Mouse (Mus musculus) A20 (cell line): Measurements from ENCODE around the gene Dglucy.

ENCODE experiments used
- DNase-seq: peaks from one replicate; pipeline ENCODE4 v3.0.0-alpha.2; 2011; ENCODE audit warnings: low read depth, low spot score

Gene Dglucy

DNA sequence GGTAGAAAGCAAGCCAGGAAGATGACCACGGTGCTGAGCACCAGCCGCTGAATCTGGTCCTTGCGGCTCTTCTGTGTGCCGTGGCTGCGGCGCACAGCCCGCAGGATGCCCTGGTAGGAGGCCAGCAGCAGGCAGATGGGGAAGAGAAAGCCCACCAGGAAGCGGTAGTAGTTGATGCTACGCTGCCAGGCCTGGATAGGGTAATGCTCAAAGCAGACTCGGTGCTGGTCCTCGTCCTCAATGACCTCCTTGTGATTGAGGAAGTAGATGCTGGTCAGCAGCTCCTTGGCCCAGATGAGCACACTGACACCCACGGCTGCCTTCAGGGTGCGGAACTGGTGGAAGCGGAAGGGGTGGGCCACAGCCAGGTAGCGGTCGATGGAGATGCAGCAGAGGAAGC lies 99.7 kb downstream of the Dglucy start:
- DNase-seq = no peak

DNA sequence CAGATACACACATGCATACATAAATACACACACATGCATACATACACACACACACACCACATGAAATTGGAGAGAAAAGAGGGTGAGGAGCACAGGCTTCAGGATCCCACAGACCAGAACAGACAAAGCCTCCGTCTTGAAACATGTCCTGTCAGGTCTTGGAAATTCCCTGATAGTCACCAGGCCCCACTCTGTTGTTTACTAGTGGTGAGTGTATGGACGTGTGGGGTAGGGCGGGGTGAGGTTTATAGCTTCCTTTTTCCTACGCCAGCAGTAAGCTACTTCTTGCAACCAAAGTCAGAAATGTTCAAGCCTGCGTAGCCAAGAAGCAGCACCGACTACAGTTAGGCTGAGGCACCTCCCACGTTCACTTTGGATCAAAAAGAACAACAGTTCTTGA lies 104.3 kb downstream of the Dglucy start:
- no peak for DNase-seq

DNA sequence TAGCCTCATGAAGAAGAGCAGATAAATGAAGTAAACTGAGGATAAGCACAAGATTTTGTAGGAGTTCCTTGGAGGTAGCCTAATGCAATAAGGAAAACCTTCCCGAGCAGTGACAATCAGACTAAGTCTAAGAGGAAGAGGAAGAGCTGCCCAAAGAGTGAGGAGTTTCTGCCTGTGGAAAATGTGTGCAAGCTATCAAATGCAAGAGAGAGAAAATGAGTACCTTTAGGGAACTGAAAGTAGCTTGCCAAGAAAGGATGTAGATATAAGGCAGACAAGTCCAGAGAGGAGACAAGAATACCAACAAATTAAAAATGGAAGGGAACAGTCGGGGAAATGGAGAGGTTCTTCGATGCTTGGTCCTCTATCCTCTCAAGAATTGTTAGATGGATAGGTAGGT lies 106.7 kb downstream of the Dglucy start:
- peak; percentile 15 for DNase-seq

GRCm38 (mm10) chr12:100886877-100887276 lies 108.0 kb downstream of the Dglucy start:
- DNase-seq = no peak

DNA sequence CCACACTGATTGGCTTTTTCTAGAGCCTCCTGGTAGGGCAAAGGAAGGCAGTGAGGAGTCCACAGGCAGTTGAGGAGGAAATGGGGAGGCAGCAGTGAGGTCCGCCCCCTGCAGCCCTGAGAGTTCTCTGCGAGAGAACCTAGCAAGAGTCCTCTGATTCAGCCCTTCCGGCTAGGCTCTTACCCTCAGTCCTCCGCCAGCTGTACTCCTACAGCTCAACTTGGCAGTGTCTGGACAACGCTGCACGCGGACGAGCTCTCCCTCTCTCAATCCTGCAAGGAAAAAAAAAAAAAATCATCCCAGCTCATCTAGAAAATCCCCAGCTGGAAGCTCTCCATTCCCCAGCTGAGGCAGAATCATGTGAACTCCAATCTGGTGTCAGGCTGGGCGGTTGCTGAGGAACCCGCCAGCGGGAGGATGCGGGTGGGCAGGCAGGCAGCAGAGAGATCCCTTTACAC lies 109.0 kb downstream of the Dglucy start:
- DNase-seq = no peak

DNA sequence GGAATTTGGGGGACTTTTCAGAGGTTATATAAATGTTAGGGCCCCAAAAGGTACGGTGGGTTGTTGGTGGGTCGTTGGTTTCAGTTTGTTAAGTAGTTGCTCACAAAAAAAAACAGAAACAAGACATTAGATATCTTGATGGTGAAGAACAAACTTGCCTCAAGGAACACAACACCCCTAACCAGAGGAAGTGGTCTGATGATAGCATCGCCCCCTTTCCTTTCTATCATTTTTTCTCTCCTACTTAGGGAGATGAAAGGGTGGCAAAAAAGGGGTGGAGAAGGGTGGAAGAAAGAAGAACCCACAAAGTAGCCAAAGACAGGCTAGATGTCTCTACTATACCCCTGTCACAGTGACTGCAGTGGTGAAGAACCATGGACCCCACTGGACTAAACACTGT lies 111.7 kb downstream of the Dglucy start:
- no peak for DNase-seq

DNA sequence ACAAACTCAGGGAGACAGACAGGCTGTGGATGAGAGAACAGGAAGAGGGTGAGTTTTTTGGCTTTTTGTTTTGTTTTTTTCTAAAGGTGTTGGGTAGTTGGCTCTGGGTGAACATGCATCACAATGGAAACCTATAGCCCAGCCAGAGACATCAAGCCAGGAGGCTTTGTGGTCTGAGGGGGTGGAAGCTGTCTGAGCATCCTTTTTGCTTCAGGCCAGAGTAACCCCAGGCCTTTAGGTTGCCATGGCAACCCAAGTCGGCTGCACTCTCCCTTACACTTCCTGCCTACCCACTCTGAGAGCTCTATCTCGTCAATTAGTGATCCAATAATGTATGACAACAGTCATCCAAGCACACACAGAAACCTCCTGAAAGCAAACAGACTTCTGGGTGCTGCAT lies 116.6 kb downstream of the Dglucy start:
- no peak for DNase-seq

DNA sequence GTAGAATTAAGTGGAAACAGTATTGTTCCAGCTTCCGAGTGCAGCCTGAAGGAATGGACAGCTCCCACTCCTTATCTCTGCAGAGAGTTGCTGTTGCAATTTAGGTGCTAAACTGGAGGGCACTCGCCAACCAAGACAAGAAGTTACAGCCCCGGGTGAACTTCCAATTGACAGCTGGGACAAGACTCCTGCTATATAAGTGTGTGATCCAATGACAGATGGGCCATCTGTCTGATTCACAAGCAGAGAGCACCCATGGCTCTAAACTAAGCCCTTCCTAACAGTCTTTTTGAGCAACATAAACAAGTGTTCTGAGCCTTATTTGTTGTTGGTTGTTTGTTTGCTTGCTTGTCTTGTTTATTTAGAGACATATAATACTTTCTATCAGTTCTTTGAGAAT lies 117.8 kb downstream of the Dglucy start:
- no peak for DNase-seq

DNA sequence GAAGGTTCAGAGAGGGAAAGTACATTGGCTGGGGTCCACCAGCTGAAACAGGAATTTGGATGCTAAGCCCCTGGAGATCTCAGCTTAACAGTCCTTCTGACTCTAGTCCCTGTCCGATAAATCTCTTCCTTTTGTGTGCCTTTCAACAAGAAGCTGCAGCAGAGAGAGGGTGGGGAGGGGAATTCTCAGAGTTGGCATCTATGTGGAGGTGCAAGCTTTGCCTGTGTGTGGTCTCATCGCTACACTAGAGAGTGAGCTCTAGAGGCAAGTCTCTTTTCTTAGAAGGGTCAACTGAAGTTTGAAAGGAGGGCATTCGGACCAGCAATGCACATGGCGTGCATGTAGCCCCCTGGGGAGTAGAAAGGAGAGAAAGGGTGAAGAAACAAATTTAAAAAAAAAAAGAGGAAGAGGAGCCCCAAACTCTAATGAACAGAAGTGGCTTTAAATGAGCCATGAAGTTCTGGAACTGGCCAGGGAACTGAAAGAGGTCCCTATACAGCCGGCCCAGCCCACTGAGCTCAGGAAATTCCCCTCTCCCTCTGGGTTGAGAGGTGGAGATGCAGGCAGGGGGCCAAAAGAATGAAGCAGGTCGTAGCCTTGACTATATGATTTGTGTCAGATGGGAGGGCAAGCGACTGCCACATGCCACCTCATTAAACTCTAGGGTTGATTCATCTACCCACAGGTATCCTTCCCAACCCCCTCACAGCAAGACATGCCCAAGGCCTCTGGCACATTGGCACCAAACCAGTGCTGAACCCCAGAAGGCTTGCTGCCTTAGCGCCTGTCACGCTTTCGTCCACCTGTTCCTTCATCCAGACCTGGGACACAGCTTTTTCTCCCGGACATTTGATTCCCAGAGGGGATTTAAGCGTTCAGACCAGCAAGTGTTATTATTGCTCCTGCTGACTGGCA lies 119.1 kb downstream of the Dglucy start:
- peak; percentile 37 for DNase-seq

DNA sequence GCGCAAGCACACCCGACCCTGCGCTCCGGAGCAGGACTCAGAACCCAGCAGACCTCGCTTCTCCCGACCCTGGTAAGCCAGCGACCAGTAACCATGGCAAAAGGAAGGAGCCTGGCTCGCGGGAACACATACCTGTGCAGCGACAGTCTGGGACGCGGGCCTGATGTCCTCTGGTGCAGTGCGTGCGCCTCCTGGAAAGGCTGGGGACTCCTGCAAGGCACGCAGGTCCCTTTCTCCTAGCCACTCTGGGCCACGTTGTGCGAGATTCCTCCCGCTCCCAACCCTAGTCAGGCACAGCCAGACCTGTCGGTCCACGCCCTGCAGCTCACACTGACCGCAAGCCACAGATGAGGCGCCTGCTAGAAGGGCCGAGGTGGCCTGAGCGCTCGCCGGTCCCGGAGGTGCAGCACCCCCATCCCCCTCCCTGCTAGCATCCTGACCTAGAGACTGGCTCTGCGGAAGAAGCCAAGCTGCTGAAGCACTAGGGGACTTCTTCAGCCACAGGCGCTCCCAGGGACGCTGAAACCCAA lies 120.3 kb downstream of the Dglucy start:
- DNase-seq = no peak

DNA sequence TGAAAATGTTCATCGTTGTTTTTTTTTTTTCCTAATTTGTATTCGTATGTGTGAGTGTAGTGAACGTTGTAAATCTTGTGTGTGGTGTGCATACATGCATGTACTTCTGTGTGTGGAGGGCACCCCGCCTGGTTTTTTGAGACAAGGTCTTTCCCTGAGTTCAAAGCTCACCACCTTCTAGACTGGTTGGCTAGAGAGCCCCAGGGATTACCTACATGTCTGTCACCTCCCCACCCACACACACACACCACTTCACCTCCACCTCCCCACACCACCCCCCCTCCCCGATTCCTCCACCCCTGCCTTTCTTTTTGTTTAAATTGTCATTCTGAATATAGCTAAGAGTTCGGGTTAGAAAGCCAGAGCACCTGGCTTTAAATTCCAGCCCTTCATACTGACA lies 122.0 kb downstream of the Dglucy start:
- no peak for DNase-seq

DNA sequence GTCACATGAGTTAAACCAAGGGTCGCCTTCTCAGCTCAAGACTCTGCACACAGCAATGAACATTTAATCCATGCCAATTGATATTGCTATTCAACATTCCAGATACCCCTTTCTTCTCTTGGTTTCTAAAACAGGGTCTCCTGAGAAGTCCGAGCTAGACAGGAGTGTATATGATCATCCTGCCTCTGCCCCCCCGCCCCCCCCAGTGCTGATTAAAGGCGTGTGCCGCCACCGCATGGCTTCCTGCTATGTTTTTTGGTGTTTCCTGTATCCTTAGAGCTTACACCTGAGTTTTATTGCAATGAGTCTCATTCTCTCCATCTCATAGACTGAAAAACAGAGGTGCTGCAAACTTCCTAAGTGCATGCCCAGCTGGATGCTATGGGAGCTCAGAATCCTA lies 122.5 kb downstream of the Dglucy start:
- DNase-seq = no peak

DNA sequence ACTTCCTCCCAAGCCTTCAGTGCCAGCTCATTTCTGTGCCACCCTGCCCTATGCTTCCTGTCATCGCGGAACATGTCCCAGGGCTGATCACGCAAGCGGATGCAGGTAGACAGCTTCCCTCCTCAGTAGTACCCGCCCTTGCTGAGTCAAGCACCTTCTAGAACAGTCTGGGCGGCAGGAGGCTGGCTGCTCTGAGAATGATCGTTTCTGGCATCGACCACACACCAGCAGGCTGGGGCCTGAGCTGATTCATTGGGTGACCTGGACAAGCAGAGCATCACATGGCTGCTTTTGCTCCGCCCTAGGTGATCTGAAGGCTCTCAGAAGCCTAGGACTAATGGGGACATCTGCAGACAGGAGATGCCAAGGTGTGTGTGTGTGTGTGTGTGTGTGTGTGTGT lies 124.9 kb downstream of the Dglucy start:
- peak; percentile 31 for DNase-seq

GRCm38 (mm10) chr12:100906861-100907260 lies 128.0 kb downstream of the Dglucy start:
- no peak for DNase-seq

DNA sequence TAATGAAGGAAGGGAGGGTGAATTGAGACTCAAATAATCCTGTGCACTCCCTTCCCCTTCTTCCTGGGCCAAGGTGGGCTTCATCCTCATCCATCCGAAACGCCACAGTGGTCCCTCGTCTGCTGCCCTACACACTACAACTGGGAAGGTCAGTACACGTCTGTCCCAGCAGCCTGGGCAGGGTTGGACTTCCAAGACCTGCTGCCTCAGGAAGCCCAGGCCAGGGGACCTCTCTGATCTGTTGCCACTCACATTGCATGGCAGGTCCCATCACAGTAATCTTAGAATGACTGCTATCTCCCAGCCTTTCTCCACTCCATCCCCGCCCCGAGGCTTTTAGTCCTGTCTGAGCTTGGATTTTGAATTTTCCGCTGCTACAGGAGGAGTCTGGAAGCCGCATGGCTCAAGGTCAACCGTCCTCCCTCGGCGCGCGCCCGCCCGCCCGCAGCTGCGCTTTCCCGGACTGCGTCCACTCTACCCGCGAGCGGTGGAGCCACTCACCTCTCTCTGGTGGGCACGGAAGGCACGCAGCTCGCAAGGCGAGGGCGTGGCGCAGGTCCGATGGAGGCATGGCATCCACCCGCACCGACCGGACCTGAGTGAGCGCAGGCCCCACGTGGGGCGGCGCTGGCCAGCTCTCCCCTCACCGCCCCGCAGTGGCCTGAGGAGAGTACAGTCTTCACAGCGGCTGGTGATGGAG lies 128.9 kb downstream of the Dglucy start, which contains the start of gene Gpr68:
Gpr68 (minus strand) TSS at position 601 of the 700 bp plus-strand sequence.
- no peak for DNase-seq

GRCm38 (mm10) chr12:100908298-100909034 lies 129.6 kb downstream of the Dglucy start:
- peak; percentile 80 for DNase-seq

GRCm38 (mm10) chr12:100909765-100910164 lies 130.9 kb downstream of the Dglucy start:
- DNase-seq = no peak

GRCm38 (mm10) chr12:100910731-100911130 lies 131.9 kb downstream of the Dglucy start:
- DNase-seq = no peak

DNA sequence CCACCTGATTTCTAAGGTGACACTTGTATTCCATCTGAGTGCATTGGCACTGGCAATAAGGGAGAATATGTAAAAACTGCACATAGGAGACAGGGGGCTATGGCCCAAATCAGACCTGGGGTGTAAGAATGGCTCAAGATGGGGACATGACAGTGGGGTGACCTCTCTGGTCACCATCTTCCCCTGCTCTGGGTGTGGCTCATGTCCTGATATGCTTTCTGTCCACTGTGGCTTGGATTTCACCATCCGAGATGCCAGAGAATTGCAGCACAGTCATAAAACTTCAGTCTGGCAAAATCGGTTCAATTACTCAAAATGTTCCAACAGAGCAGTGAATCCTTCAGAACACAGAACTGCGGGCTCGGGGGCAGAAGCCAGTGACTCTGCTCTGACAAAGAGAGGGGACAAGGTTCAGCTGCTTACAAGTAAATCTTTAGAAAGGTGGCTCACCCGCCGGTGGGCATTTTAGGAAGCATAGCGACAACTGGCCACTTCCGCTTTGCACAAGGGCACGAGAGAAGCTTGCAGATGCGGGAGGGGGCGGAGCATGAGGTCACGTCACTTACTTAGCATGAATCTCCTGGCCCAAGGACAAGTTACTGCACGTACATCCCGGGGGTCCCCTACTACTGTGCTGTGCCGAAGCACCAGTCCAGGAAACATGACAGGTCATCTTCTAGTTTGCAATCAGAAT lies 145.9 kb downstream of the Dglucy start:
- DNase-seq = no peak

DNA sequence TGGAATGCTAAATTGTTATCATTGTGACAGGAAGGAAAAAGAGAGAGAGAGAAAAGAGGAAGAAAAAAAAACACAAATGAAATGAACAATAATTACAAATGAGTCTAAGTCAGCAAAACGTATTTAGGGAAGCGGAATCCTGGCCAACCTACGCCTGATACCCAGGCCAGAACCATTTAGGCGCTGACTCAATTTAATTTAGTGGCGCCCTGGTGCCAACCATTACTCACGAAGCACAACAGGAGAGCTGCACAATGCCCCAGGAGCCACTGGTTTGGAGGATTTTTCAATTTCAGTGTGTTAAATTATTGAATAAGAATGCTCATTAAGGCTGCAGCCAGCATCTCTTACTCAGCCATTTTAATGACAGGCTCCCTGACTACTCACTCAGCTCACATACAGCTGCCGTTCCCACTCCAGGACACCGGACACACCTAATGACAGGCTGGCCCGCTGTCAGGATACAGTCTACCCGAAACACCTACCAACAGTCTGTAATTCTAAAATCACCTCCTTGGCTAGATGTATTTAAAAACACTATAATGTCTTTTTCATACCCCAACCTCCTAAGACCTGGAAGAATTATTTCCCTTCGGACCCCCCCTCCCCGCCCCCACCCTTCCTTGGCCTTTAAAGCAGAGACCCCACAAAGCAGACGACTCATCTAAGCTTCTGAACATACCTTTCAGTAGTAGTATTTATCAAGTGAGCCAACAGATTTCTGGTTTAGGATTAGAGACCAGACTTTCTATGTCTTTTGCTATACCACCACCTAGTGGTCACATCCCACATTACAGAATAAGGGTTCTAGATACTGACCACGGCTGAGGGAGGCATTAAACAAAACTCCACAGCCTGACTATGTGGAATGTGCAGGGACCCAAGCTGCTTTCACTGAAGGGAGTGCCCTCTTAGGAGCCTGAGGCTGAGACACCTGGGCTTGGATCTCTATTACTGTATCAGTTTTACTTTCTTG lies 147.1 kb downstream of the Dglucy start:
- peak; percentile 70 for DNase-seq
